Mouse (Mus musculus) yolk sac, embryonic 10.5 days (tissue): ENCODE data around the gene 2210016L21Rik.

Experiments used
- DNase-seq: peaks from one replicate; pipeline ENCODE4 v3.0.0-alpha.2; 2017; ENCODE audit warnings: low spot score

2210016L21Rik gene

GRCm38 (mm10) chr5:114979250-114980121, 37.5 kb downstream of the 2210016L21Rik start:
- DNase-seq, result peak; percentile 68

GRCm38 (mm10) chr5:114980122-114980748, 38.3 kb downstream of the 2210016L21Rik start:
- peak; percentile 40 for DNase-seq

- peak; percentile 38 for DNase-seq
Measured at GRCm38 (mm10) chr5:114982001-114982400, 40.0 kb downstream of the 2210016L21Rik start.

GRCm38 (mm10) chr5:114985074-114985473, 43.1 kb downstream of the 2210016L21Rik start:
- DNase-seq, result peak; percentile 74

- DNase-seq, result no peak
Measured at GRCm38 (mm10) chr5:114996447-114996846, 54.5 kb downstream of the 2210016L21Rik start.

- DNase-seq, result no peak
Measured at GRCm38 (mm10) chr5:114997327-114997726, 55.4 kb downstream of the 2210016L21Rik start.
